Mouse (Mus musculus) olfactory bulb, adult 2 months (tissue): ENCODE results near the gene Ankrd2. TPM values are rescaled to one million over a fixed set of nuclear protein-coding genes. Genes with fewer than 3 reads are reported as not detected.

Source experiments
- H3K27ac ChIP-seq: fragments of 200-500 bp; 2 replicates; pipeline ENCODE4 v1.5.1; 2012; ENCODE audit warnings: low read depth, low read length; ENCODE audit not compliant: insufficient read depth
- H3K4me1 ChIP-seq: fragments of 200-500 bp; 2 replicates; pipeline ENCODE4 v1.6.1; 2012; ENCODE audit warnings: low read length; ENCODE audit not compliant: control insufficient read depth, insufficient read depth
- H3K4me3 ChIP-seq: fragments of 200-500 bp; 2 replicates; pipeline ENCODE4 v1.5.1; 2012; ENCODE audit warnings: mild to moderate bottlenecking, low read depth, low read length, moderate library complexity; ENCODE audit not compliant: insufficient read depth
- CTCF ChIP-seq: fragments of 200-500 bp; IDR thresholded peaks from 2 replicates; pipeline ENCODE4 v1.5.1; 2012; ENCODE audit warnings: low read depth, mild to moderate bottlenecking, low read length, moderate library complexity; ENCODE audit not compliant: insufficient read depth
- POLR2A ChIP-seq: fragments of 200-500 bp; IDR thresholded peaks from 2 replicates; pipeline ENCODE4 v1.6.1; 2012; ENCODE audit warnings: mild to moderate bottlenecking, low read depth, low read length, moderate library complexity; ENCODE audit not compliant: insufficient read depth
- WGBS: fragments of 180-500 bp; shearing (Covaris S2); methylation state at CpG from one replicate; pipeline ENCODE4 v1.1.7; 2018; 5-methylcytosine and 5-hydroxymethylcytosine counted together
- polyA plus RNA-seq: library from polyadenylated mRNA; stranded (reverse); fragments of >200 nt; gene quantifications from 2 replicates; pipeline ENCODE4 v1.2.4, GENCODE M21; 2012; ENCODE audit warnings: low replicate concordance; ENCODE audit not compliant: missing spikeins, insufficient read depth, insufficient read length

Ankrd2 gene
- polyA plus RNA-seq, 1 experiment, result not detected

DNA sequence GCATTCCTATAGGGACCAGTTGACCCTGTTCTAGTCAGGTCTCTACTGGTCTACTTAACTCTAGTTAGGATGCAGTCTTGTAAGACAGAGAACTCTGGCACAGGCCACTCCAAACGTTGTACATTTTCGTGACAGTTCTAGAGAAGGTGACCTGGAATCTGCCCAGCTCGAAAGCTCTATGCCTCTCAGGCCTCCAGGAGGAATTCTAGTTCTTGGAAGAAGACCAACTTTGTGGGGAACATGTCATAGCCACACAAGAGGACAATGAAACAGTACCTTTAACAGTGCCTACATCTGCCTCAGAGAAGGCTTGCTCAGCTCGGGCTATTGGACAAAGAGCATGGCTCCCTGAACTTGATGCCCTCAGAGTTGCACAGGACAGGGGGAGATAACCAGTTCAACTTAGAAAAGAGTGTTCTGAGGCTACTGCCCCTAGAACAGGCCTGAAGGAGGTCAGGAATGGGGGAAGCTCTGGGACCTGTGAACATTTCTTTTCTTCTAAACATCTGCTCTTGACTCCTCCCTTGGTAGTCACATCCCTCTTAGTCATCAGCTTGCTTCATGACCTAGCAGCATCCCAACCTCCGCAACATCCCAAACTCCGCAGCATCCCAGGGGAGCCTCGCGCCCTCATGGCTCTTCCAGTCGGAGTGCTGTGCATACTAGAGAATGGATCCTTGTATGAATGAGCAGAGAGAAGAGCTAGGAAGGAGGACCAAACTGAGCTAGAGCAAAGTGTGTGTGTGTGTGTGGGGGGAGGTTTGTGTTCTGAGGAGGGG is 36.8 kb upstream of the Ankrd2 start:
- no peak for TF ChIP-seq POLR2A
- no peak for TF ChIP-seq CTCF
- Histone ChIP-seq H3K4me3 (no peak overlapping the region), H3K4me1 (peaks cover 14% of the 10 kb centered on the region), H3K27ac (no peak overlapping the region)
- WGBS, result 85% methylated on average over 9 of the region's 9 CpGs

DNA sequence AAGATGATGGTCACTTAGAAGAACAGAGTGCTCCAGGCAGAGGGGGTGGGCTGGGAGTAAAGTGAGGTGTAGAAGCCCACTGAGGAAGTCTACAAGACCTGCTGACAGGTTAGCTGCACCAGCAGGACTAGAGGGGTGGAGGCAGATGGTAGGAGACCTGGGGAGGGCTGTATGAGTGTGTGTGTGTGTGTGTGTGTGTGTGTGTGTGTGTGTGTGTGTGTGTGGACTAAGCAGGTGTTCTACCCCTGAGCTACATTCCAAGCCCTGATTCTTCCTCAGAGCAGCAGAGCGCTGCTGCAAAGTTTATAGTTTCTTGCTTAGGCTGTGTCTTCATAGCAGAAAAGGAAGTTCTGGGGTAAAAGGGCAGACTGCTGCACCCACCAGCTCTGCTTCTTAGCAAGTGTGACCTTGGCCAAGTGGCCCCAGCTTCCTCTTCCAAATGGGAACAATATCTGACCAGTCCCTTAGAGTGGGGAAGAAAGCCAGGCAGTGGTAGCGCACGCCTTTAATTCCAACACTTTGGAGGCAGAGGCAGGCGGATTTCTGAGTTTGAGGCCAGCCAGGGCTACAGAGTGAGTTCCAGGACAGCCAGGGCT is 36.0 kb upstream of the Ankrd2 start:
- no peak overlapping the region for H3K4me3 ChIP-seq
- TF ChIP-seq CTCF, result no peak
- no peak for TF ChIP-seq POLR2A
- WGBS, result 88% methylated on average over 4 of the region's 4 CpGs
- H3K4me1 ChIP-seq, result peaks cover 10% of the 10 kb centered on the region
- no peak overlapping the region for H3K27ac ChIP-seq

DNA sequence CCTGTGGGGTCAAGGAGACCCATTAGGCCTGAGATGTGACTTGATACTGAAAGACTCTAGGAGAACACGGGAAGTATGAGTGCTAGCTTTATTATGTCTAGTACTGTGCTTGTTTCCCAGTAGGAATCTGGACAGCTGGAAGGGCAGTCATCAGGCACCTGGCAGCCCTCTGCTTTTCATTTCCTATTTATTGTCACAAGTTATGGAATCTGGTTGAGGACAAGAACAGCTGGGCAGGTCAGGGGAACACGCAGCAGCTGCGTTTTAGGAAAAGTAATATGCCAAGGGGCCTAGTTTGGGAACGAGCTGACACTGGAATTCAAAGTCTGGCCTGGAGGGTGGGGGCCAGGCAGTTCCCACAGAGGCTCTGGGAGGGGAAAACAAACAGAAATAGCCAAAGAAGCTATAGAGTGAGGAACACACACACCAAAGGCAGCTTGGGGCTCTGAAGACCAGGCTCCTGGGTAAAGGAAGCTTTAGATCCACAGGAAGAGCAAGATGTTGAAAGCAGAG is 35.3 kb upstream of the Ankrd2 start:
- TF ChIP-seq CTCF, result no peak
- TF ChIP-seq POLR2A, result no peak
- Histone ChIP-seq H3K27ac (no peak overlapping the region), H3K4me1 (peaks cover 5% of the 10 kb centered on the region), H3K4me3 (no peak overlapping the region)
- WGBS, result 80% methylated on average over 4 of the region's 4 CpGs

DNA sequence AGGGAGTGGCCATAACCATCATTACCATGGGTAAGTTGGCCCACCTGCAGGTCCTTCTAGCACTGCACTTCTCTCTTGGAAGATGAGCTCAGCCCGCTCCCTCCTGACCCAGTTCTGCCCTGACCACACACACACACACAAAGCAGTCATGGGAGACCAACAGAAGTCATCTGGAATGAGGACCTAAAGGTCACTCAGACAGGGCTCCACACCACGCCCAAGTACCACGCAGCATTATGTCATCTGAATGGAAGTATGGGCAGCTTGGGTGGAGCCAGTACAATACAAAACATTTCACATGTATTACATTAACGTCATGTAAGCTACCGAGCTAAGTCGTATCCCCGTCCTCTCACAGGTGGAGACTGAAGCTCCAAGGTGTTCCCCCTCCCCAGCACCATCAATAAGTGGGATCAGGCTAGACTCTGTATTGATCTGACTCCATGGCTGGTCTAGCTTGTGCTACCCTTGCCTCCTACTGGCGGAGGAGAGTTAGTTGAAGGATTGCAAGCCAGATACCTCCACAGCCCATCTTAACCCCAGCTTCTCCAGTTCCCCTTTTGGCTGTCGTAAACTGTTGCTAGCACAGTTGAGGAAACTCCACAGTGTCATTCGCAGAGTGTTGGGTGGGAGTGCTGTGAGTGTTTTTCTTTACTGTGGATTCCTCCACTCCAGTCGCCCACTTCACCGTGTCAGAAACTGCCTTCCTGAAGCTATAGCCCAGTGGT is 34.4 kb upstream of the Ankrd2 start:
- Histone ChIP-seq H3K27ac (no peak overlapping the region), H3K4me1 (peaks cover 9% of the 10 kb centered on the region), H3K4me3 (no peak overlapping the region)
- 94% methylated on average over 12 of the region's 12 CpGs for WGBS
- TF ChIP-seq POLR2A (no peak), CTCF (no peak)

DNA sequence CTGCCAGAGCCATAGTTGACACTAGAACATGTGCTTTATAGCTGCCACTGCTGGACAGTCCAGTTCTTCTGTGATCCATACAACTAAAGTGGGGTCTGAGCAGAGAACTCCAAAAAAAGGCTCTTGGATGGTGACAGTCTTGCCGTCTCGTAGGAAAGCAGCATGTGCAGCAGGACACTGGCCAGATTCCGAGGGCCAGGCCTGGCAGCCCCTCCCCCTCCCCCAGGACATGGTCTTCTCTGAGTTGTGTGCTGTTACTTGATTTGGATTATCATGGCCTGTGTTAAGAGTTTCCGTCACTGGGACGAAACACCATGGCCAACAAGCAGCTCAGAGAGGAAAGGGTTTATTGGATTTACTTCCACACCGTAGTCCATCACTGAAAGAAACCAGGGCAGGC is 31.5 kb upstream of the Ankrd2 start:
- Histone ChIP-seq H3K27ac (no peak overlapping the region), H3K4me3 (no peak overlapping the region), H3K4me1 (peaks cover 13% of the 10 kb centered on the region)
- no peak for TF ChIP-seq CTCF
- no peak for TF ChIP-seq POLR2A
- WGBS, result 72% methylated on average over 6 of the region's 6 CpGs

DNA sequence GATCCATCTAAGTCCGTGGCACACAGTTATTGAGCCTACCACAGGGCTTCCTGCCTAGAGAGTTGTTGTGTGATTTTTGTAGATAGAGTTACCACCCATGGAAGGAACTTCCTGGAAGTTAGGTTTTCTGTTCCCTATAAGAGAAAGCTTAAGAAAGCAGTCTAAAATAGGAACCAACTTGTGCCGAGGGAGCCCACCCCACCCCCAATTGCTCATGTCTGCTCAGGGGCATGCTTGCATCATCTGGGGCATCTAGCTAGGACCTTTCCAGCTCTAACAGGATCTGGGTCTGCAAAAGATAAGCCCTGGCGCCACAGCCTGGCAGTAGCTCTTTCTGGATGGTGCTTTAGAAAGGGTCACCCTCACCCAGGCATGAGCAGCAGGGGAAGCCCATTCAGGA is 30.2 kb upstream of the Ankrd2 start:
- TF ChIP-seq CTCF, result no peak
- TF ChIP-seq POLR2A, result no peak
- Histone ChIP-seq H3K4me1 (peaks cover 16% of the 10 kb centered on the region), H3K27ac (no peak overlapping the region), H3K4me3 (no peak overlapping the region)
- 73% methylated on average over 3 of the region's 3 CpGs for WGBS

DNA sequence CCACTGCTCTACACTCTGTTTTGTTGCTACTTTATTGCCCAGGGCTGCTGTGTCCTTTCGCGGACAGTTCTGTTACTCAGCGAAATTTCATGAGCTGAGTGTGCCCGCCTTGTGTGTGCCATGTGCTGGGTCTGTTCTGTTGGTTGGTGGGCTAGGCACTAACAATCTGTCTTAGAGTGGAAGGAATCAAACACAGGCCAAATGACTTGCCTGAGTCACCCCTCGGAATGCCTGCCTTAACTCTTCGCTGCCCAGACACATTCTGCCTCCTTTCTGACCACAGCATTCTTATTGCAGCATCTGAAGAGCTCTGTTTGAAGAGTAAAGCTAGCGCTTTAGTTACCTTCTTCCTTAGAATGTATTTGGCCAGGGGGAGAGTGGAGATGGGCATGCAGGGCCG is 29.2 kb upstream of the Ankrd2 start:
- H3K27ac ChIP-seq, result no peak overlapping the region
- H3K4me1 ChIP-seq, result peaks cover 25% of the 10 kb centered on the region
- 81% methylated on average over 8 of the region's 8 CpGs for WGBS
- no peak for TF ChIP-seq POLR2A
- no peak for TF ChIP-seq CTCF
- H3K4me3 ChIP-seq, result no peak overlapping the region

DNA sequence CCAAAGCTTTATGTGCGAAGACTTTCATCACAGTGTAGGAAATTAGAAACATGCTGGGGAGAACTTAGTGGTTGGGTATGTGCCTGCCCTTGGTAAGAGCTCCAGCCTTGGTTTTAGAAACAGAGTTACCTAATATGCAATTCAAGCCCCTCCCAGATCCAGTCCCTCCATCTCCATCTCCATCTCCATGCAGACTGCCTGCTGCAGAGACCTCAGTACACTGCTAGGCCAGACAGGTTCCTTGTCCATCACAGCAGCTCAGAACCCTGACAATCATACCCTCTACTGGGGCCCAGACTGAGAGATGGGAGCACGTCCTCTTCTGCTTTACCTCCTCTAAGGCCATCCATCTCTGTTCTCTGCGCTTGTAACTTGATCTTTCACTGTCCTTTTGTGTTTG is 27.2 kb upstream of the Ankrd2 start:
- no peak for TF ChIP-seq CTCF

DNA sequence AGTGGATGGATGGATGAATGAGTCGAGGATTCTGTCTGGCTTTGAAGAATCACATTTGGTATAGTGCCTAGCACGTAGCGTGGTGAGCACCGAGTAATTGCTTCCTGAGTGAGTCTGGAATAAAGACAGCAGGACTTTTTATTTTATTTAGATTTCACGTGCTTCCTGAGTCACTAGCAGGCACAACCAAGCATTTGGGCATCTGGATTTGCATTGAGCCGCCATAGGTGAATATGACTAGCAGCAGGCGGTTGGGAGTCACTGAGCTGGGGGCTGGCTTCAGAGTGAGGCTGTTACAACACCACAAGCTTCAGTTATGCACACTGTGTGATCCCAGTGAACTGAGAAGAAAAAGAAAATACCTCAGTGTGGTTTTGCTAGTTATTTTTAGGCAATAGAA is 26.7 kb upstream of the Ankrd2 start:
- WGBS, result 62% methylated on average over 7 of the region's 7 CpGs
- peaks cover 28% of the 10 kb centered on the region for H3K4me1 ChIP-seq
- H3K27ac ChIP-seq, result 0 out of 2 replicates have a peak overlapping the region, but pooled peaks have one; percentile 30
- TF ChIP-seq POLR2A (no peak), CTCF (no peak)
- no peak overlapping the region for H3K4me3 ChIP-seq

More for the DNA sequence above, 27.2 kb upstream of the Ankrd2 start:
- peak overlapping the region; percentile 30; the same call in 1 of the 2 replicates for H3K27ac ChIP-seq
- H3K4me3 ChIP-seq, result no peak overlapping the region
- WGBS, result 90% methylated on average over 3 of the region's 3 CpGs
- H3K4me1 ChIP-seq, result peaks cover 28% of the 10 kb centered on the region

DNA sequence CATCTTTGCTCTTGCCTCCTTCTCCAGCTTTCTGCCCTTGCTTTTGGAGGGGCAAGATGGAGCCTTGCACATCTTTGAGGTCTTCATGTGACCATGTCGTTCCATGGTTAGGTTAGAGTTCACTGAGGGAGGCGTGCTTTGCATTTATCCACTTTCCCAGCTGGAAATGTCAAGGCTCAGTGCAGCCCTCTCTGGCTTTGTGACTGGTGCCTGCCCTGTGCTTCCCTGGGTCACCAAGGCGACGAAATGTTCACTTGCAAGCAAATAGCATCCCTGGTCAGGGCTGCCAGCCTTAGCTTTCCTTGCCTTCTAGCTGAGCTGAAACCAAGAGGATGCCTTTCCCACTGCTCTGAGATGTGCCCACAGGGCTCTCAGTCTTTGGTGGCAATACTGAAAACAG is 25.4 kb upstream of the Ankrd2 start:
- TF ChIP-seq POLR2A, result no peak
- TF ChIP-seq CTCF, result no peak
- H3K27ac ChIP-seq, result no peak overlapping the region
- H3K4me3 ChIP-seq, result no peak overlapping the region
- 49% methylated on average over 4 of the region's 4 CpGs for WGBS
- peaks cover 30% of the 10 kb centered on the region for H3K4me1 ChIP-seq
